Mouse (Mus musculus) intestine, postnatal 0 days (tissue): Measurements from ENCODE around the gene Crocc. TPM values are rescaled to one million over a fixed set of nuclear protein-coding genes. Genes with fewer than 3 reads are reported as not detected.
A peak's percentile ranks its signal among the peaks of the same experiment; 100 is the strongest.

Source experiments
- ATAC-seq: fragments of 200-750 bp; cut with Nextera tagmentation; 2 replicates; pipeline ENCODE4 v1.8.0; 2017; ENCODE audit warnings: mild to moderate bottlenecking, moderate TSS enrichment, moderate library complexity
- H3K27ac ChIP-seq: fragments of 300-500 bp; sonication (generic); 2 replicates; pipeline ENCODE4 v1.5.1; 2014; ENCODE audit warnings: mild to moderate bottlenecking, low read depth, low read length, moderate library complexity
- H3K27me3 ChIP-seq: fragments of 300-500 bp; sonication (generic); replicated peaks from 2 replicates; pipeline ENCODE4 v1.6.1; 2014; ENCODE audit warnings: low read length, mixed read lengths; ENCODE audit not compliant: control insufficient read depth, insufficient read depth
- H3K36me3 ChIP-seq: fragments of 300-500 bp; sonication (generic); 2 replicates; pipeline ENCODE4 v1.6.1; 2014; ENCODE audit warnings: mild to moderate bottlenecking, moderate library complexity; ENCODE audit not compliant: control insufficient read depth, insufficient read depth
- H3K4me1 ChIP-seq: fragments of 300-500 bp; sonication (generic); replicated peaks from 2 replicates; pipeline ENCODE4 v1.6.1; 2014; ENCODE audit warnings: antibody characterized with exemption, low read length, mixed read lengths; ENCODE audit not compliant: control insufficient read depth, insufficient read depth
- H3K4me2 ChIP-seq: fragments of 300-500 bp; sonication (generic); replicated peaks from 2 replicates; pipeline ENCODE4 v1.6.1; 2014; ENCODE audit warnings: low read depth, mild to moderate bottlenecking, moderate library complexity
- H3K4me3 ChIP-seq: fragments of 300-500 bp; sonication (generic); 2 replicates; pipeline ENCODE4 v1.5.1; 2014; ENCODE audit warnings: low read depth, low read length
- H3K9ac ChIP-seq: fragments of 300-500 bp; sonication (generic); 2 replicates; pipeline ENCODE4 v1.6.1; 2014; ENCODE audit warnings: mild to moderate bottlenecking, low read depth, low read length
- H3K9me3 ChIP-seq: fragments of 300-500 bp; sonication (generic); 2 replicates; pipeline ENCODE4 v1.6.1; 2016; ENCODE audit warnings: mixed run types; ENCODE audit not compliant: control insufficient read depth
- CTCF ChIP-seq: sonication (generic); IDR thresholded peaks from 2 replicates; pipeline ENCODE4 v1.5.1; 2016; ENCODE audit warnings: low read depth, mild to moderate bottlenecking, control low read depth, antibody characterized with exemption, moderate library complexity
- WGBS: fragments of 180-500 bp; shearing (Covaris S2); extraction: QIAGEN DNeasy Blood & Tissue Kit; methylation state at CpG from one replicate; pipeline ENCODE4 v1.1.7; 2014; 5-methylcytosine and 5-hydroxymethylcytosine counted together
- polyA plus RNA-seq: library from polyadenylated mRNA; unstranded; fragments of >200 nt; fragmentation: Nextera tagmentation; extraction: Ambion mirVana; gene quantifications from 2 replicates; pipeline ENCODE4 v1.2.1, GENCODE M21; 2015

Gene Crocc
- polyA plus RNA-seq, 1 experiment from 2014 or later = 1.3 TPM

- H3K27ac ChIP-seq = no peak overlapping the region
- no peaks in the 10 kb centered on the region for H3K27me3 ChIP-seq
- TF ChIP-seq CTCF = no peak
- no peaks in the 10 kb centered on the region for H3K36me3 ChIP-seq
- H3K4me1 ChIP-seq = no peaks in the 10 kb centered on the region
- H3K4me2 ChIP-seq = no peak overlapping the region
- 62% methylated on average over 4 of the region's 4 CpGs for WGBS
- H3K9me3 ChIP-seq = no peaks in the 10 kb centered on the region
- no peak overlapping the region for H3K9ac ChIP-seq
- no peak for ATAC-seq
- H3K4me3 ChIP-seq = no peak overlapping the region
These were observed 38.6 kb upstream of the Crocc start for GRCm38 (mm10) chr4:141098935-141099334.

GRCm38 (mm10) chr4:141096710-141097109 lies 36.4 kb upstream of the Crocc start:
- Histone ChIP-seq H3K27me3 (no peaks in the 10 kb centered on the region), H3K4me3 (no peak overlapping the region), H3K4me2 (no peak overlapping the region), H3K27ac (no peak overlapping the region), H3K9me3 (no peaks in the 10 kb centered on the region), H3K4me1 (no peaks in the 10 kb centered on the region), H3K36me3 (no peaks in the 10 kb centered on the region), H3K9ac (no peak overlapping the region)
- WGBS = 28% methylated on average over 9 of the region's 9 CpGs
- TF ChIP-seq CTCF = no peak
- ATAC-seq = no peak

- no peak overlapping the region for H3K4me3 ChIP-seq
These were observed 34.7 kb upstream of the Crocc start for GRCm38 (mm10) chr4:141095016-141095415.

GRCm38 (mm10) chr4:141088714-141089113 lies 28.4 kb upstream of the Crocc start:
- TF ChIP-seq CTCF = no peak
- Histone ChIP-seq H3K9ac (no peak overlapping the region), H3K36me3 (no peaks in the 10 kb centered on the region), H3K4me2 (no peak overlapping the region), H3K27ac (no peak overlapping the region), H3K4me1 (no peaks in the 10 kb centered on the region), H3K27me3 (no peaks in the 10 kb centered on the region), H3K9me3 (no peaks in the 10 kb centered on the region), H3K4me3 (no peak overlapping the region)
- WGBS = 57% methylated on average over 9 of the region's 9 CpGs
- no peak for ATAC-seq

More at GRCm38 (mm10) chr4:141095016-141095415, 34.7 kb upstream of the Crocc start:
- no peak for ATAC-seq
- no peak overlapping the region for H3K27ac ChIP-seq
- TF ChIP-seq CTCF = no peak
- H3K4me1 ChIP-seq = no peaks in the 10 kb centered on the region
- 81% methylated on average over 10 of the region's 10 CpGs for WGBS
- no peak overlapping the region for H3K4me2 ChIP-seq
- H3K36me3 ChIP-seq = no peaks in the 10 kb centered on the region
- H3K9me3 ChIP-seq = no peaks in the 10 kb centered on the region
- H3K9ac ChIP-seq = no peak overlapping the region
- H3K27me3 ChIP-seq = no peaks in the 10 kb centered on the region

- no peaks in the 10 kb centered on the region for H3K36me3 ChIP-seq
- WGBS = 82% methylated on average over 6 of the region's 6 CpGs
- H3K27ac ChIP-seq = no peak within 1 kb of the TSS
- no peaks in the 10 kb centered on the region for H3K27me3 ChIP-seq
- no peak for TF ChIP-seq CTCF
- no peak for ATAC-seq
- no peaks in the 10 kb centered on the region for H3K9me3 ChIP-seq
- H3K4me1 ChIP-seq = no peaks in the 10 kb centered on the region
- H3K4me3 ChIP-seq = no peak within 1 kb of the TSS
- no peak within 1 kb of the TSS for H3K4me2 ChIP-seq
- H3K9ac ChIP-seq = no peak within 1 kb of the TSS
These were observed 27.7 kb upstream of the Crocc start, which contains the start of gene Spata21 for GRCm38 (mm10) chr4:141088033-141088432. Gene Spata21, plus strand, starts transcription at chr4:141088333.

- Histone ChIP-seq H3K36me3 (no peaks in the 10 kb centered on the region), H3K4me2 (no peak overlapping the region), H3K9ac (no peak overlapping the region), H3K27me3 (no peaks in the 10 kb centered on the region), H3K4me3 (no peak overlapping the region), H3K9me3 (no peaks in the 10 kb centered on the region), H3K27ac (no peak overlapping the region), H3K4me1 (no peaks in the 10 kb centered on the region)
- no peak for TF ChIP-seq CTCF
- WGBS = 60% methylated on average over 10 of the region's 10 CpGs
- peak; percentile 58 for ATAC-seq
These were observed 26.5 kb upstream of the Crocc start for GRCm38 (mm10) chr4:141086862-141087261.
